Mouse (Mus musculus) hindbrain, postnatal 0 days (tissue): Measurements from ENCODE around the gene Hoxb3. TPM values are rescaled to one million over a fixed set of nuclear protein-coding genes. Genes with fewer than 3 reads are reported as not detected.

Experiments
- ATAC-seq: fragments of 200-750 bp; cut with Nextera tagmentation; 2 replicates; pipeline ENCODE4 v1.8.0; 2017; ENCODE audit warnings: mild to moderate bottlenecking, moderate TSS enrichment, moderate library complexity
- DNase-seq: peaks from one replicate; pipeline ENCODE4 v3.0.0-alpha.2; 2015; ENCODE audit warnings: low spot score
- H3K27ac ChIP-seq: fragments of 300-500 bp; sonication (generic); 2 replicates; pipeline ENCODE4 v1.5.1; 2014; ENCODE audit warnings: mild to moderate bottlenecking
- H3K27me3 ChIP-seq: fragments of 300-500 bp; sonication (generic); 2 replicates; pipeline ENCODE4 v1.6.1; 2014; ENCODE audit warnings: low read length, mixed read lengths; ENCODE audit not compliant: insufficient read depth
- H3K36me3 ChIP-seq: fragments of 300-500 bp; sonication (generic); 2 replicates; pipeline ENCODE4 v1.6.1; 2014; ENCODE audit warnings: low read length, mixed read lengths; ENCODE audit not compliant: insufficient read depth
- H3K4me1 ChIP-seq: fragments of 300-500 bp; sonication (generic); 2 replicates; pipeline ENCODE4 v1.6.1; 2014; ENCODE audit warnings: antibody characterized with exemption, low read length, mixed read lengths; ENCODE audit not compliant: insufficient read depth
- H3K4me2 ChIP-seq: fragments of 300-500 bp; sonication (generic); 2 replicates; pipeline ENCODE4 v1.6.1; 2014; ENCODE audit warnings: low read depth, mild to moderate bottlenecking, low read length, moderate library complexity, mixed read lengths
- H3K4me3 ChIP-seq: fragments of 300-500 bp; sonication (generic); 2 replicates; pipeline ENCODE4 v1.5.1; 2014; ENCODE audit warnings: low read length
- H3K9ac ChIP-seq: fragments of 300-500 bp; sonication (generic); replicated peaks from 2 replicates; pipeline ENCODE4 v1.6.1; 2014; ENCODE audit warnings: mild to moderate bottlenecking, low read length, moderate library complexity, mixed read lengths
- H3K9me3 ChIP-seq: fragments of 300-500 bp; sonication (generic); 2 replicates; pipeline ENCODE4 v1.6.1; 2016; ENCODE audit warnings: low read length, mixed read lengths
- CTCF ChIP-seq: IDR thresholded peaks from 2 replicates; pipeline ENCODE4 v1.5.1; 2016; ENCODE audit warnings: antibody characterized with exemption, control low read depth, low read depth
- WGBS: fragments of 180-500 bp; shearing (Covaris S2); extraction: QIAGEN DNeasy Blood & Tissue Kit; methylation state at CpG from one replicate; pipeline ENCODE4 v1.1.7; 2014; 5-methylcytosine and 5-hydroxymethylcytosine counted together
- polyA plus RNA-seq: library from polyadenylated mRNA; unstranded; fragments of >200 nt; fragmentation: Nextera tagmentation; extraction: Ambion mirVana; gene quantifications from 2 replicates; pipeline ENCODE4 v1.2.1, GENCODE M21; 2015
- total RNA-seq: library from RNA; depleted of rRNA; stranded (reverse); fragments of >200 nt; gene quantifications from 2 replicates; pipeline ENCODE4 v1.2.3, GENCODE M21; 2014

The Hoxb3 gene
- total and polyA plus RNA-seq, 2 experiments from 2014 or later = 8.1 to 42.2 TPM

DNA sequence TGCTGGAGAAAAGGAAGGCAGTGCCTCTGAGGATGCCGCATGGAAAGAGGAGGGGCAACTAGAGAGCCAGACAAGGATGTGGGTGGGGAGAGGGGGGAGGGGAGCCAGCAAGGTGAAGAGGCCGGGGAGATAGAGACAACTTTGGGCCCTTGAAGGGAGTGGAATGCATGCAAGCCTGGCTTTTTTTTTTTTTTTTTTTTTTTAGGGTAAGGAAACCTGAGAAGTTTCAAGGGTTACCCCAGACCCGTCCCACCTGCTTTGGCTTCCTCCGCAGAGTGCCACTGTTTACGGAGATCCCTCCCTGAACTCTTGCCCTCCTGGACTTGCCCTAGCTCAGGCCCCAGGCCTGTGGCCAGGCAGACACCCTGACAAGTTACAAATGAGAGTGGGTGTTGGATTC is 40.7 kb downstream of the Hoxb3 start:
- Histone ChIP-seq H3K27me3 (peaks cover 68% of the 10 kb centered on the region), H3K27ac (no peak overlapping the region), H3K4me3 (no peak overlapping the region), H3K9ac (no peak overlapping the region), H3K9me3 (no peaks in the 10 kb centered on the region), H3K36me3 (no peaks in the 10 kb centered on the region), H3K4me2 (no peak overlapping the region), H3K4me1 (no peaks in the 10 kb centered on the region)
- ATAC-seq (no peak), DNase-seq (no peak)
- no peak for TF ChIP-seq CTCF
- 9% methylated on average over 5 of the region's 5 CpGs for WGBS

DNA sequence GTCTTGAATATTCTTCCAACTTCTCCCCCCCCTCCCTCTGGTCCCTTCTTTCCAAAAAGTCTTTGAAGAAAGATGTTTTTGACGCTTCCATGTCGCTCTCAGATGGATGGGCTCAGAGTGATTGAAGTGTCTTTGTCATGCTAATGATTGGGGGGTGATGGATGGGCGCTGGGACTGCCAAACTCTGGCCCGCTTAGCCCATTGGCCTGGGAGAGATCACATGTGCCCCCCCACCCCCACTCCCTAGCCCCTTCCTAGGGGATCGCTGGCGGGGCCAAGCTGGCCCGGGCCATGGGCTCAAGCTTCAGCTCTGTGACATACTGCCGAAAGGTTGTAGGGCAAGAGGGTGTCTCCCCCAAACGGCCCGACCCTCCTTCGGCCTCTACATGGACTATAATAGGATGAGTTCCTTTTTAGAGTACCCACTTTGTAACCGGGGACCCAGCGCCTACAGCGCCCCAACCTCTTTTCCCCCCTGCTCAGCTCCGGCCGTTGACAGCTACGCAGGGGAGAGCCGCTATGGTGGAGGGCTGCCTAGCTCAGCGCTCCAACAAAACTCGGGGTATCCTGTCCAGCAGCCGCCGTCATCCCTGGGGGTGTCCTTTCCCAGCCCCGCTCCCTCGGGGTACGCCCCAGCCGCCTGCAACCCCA is 42.4 kb downstream of the Hoxb3 start, which contains the start of gene Hoxb1:
Gene Hoxb1, plus strand, starts transcription at position 312 of the 651 bp plus-strand sequence.
- Histone ChIP-seq H3K27ac (no peak within 1 kb of the TSS), H3K4me1 (no peaks in the 10 kb centered on the region), H3K9me3 (no peaks in the 10 kb centered on the region), H3K4me3 (peak within 1 kb of the TSS; percentile 5; the same call in 1 of the 2 replicates), H3K9ac (no peak within 1 kb of the TSS), H3K36me3 (no peaks in the 10 kb centered on the region), H3K4me2 (peak within 1 kb of the TSS; percentile 26), H3K27me3 (peaks cover 66% of the 10 kb centered on the region)
- 4% methylated on average over 24 of the region's 26 CpGs for WGBS
- ATAC-seq = peak; percentile 32; the same call in 1 of the 2 replicates
- TF ChIP-seq CTCF = no peak
- no peak for DNase-seq

DNA sequence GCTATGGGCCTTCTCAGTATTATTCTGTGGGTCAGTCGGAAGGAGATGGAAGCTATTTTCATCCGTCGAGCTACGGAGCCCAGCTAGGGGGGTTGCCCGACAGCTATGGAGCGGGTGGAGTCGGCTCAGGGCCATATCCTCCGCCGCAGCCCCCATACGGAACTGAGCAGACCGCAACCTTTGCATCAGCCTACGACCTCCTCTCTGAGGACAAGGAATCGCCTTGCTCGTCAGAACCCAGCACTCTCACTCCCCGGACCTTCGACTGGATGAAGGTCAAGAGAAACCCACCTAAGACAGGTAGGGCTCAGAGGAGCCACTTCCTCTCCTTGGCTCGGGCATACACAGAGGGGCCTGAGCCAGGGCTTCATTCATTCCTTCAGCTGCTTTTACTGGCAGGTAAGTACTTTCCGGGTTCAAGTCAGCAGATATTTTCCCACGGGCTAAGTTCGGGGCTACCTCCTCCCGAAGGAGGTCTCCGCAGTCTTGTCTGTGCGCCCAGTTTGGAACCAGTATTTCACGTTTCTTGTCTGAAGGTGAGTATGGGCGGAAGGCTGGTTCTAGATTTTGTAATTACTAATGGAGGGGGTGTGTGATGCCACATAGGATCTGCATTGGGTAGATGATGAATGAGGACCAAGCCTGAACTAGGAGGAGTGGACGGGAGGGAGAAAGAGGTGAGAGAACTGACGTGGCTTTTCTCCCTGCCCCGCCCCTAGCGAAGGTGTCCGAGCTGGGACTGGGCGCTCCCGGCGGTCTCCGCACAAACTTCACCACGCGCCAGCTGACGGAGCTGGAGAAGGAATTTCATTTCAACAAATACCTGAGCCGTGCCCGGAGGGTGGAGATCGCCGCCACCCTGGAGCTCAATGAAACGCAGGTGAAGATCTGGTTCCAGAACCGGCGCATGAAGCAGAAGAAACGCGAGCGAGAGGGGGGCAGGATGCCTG is 43.2 kb downstream of the Hoxb3 start:
- ATAC-seq = no peak
- H3K4me2 ChIP-seq = peak overlapping the region; percentile 26
- DNase-seq = no peak
- WGBS = 4% methylated on average over 47 of the region's 47 CpGs
- H3K9me3 ChIP-seq = no peaks in the 10 kb centered on the region
- H3K4me1 ChIP-seq = no peaks in the 10 kb centered on the region
- no peak overlapping the region for H3K9ac ChIP-seq
- H3K36me3 ChIP-seq = no peaks in the 10 kb centered on the region
- H3K4me3 ChIP-seq = peak overlapping the region; percentile 5; the same call in 1 of the 2 replicates
- TF ChIP-seq CTCF = no peak
- peaks cover 68% of the 10 kb centered on the region for H3K27me3 ChIP-seq
- no peak overlapping the region for H3K27ac ChIP-seq

DNA sequence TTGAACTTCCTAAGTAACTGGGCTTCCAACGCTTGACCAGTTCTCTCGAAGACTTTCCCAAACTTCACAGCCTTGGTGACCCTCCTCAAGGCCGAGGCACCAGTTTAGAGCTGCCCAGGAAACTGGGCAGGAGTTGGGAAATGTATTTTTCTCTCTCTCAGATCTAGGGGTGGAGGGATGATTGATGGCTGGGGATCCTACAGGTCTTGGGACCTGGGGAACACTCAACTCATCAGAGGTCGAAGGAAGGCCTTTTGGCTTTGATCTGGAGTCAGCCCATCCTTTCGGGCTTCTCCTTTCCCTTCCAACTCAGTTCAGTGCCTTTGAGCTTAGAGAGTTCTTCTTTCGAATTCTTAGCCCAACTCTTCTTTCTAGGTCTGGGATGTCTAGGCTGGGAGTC is 44.0 kb downstream of the Hoxb3 start:
- H3K36me3 ChIP-seq = no peaks in the 10 kb centered on the region
- H3K27me3 ChIP-seq = peaks cover 68% of the 10 kb centered on the region
- no peak overlapping the region for H3K9ac ChIP-seq
- no peak overlapping the region for H3K4me3 ChIP-seq
- TF ChIP-seq CTCF = no peak
- no peaks in the 10 kb centered on the region for H3K4me1 ChIP-seq
- H3K4me2 ChIP-seq = no peak overlapping the region
- WGBS = 21% methylated on average over 6 of the region's 6 CpGs
- ATAC-seq (no peak), DNase-seq (no peak)
- H3K27ac ChIP-seq = no peak overlapping the region
- no peaks in the 10 kb centered on the region for H3K9me3 ChIP-seq

DNA sequence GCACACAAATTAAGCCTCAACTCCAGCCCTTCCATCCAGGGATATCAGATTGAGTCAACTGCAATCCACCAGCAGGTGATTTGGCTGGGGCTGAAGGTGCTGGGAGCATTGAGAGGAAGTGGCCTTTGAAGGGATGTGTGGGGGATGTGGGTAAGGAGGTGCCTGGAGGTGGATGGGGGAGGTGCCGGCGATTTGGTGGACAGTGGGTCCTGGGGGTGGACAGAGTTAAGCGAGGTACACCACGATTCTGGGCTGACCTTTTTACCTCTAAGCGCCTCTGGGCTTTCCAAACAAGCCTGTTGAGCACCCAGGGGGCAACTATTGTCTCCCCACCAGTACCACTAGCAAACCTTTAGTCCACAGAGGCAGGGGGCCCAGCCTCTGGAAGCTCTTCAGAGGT is 45.6 kb downstream of the Hoxb3 start:
- WGBS = 14% methylated on average over 5 of the region's 5 CpGs

DNA sequence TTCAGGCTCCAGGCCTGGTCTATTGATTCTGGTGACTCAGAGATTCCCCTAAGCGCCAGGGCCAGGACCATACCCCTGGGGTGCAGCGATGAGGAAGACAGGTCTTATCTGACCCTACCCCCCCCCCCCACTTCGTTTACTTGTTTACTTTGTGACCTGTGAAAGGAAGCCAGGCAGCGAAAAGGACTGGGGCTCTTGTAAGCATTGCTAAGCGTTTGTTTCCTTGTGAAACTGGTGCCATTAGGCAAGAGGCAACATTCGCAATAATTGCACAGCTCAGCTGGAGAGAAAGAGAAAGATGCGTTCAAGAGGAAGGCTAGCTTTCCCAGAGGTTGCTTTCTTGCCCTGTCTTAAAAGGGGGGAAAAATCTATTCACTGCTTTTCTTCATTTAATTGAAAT is 46.0 kb downstream of the Hoxb3 start:
- no peaks in the 10 kb centered on the region for H3K36me3 ChIP-seq
- H3K9ac ChIP-seq = no peak overlapping the region
- no peak overlapping the region for H3K27ac ChIP-seq
- H3K4me3 ChIP-seq = no peak overlapping the region
- no peaks in the 10 kb centered on the region for H3K9me3 ChIP-seq
- DNase-seq (no peak), ATAC-seq (no peak)
- WGBS = 18% methylated on average over 7 of the region's 7 CpGs
- H3K4me2 ChIP-seq = no peak overlapping the region
- no peak for TF ChIP-seq CTCF
- H3K4me1 ChIP-seq = no peaks in the 10 kb centered on the region
- H3K27me3 ChIP-seq = peaks cover 69% of the 10 kb centered on the region

More for the DNA sequence above, 45.6 kb downstream of the Hoxb3 start:
- peaks cover 69% of the 10 kb centered on the region for H3K27me3 ChIP-seq
- H3K4me3 ChIP-seq = no peak overlapping the region
- ATAC-seq (no peak), DNase-seq (no peak)
- H3K9ac ChIP-seq = no peak overlapping the region
- H3K9me3 ChIP-seq = no peaks in the 10 kb centered on the region
- no peaks in the 10 kb centered on the region for H3K4me1 ChIP-seq
- no peak overlapping the region for H3K27ac ChIP-seq
- H3K4me2 ChIP-seq = no peak overlapping the region
- no peak for TF ChIP-seq CTCF
- H3K36me3 ChIP-seq = no peaks in the 10 kb centered on the region

DNA sequence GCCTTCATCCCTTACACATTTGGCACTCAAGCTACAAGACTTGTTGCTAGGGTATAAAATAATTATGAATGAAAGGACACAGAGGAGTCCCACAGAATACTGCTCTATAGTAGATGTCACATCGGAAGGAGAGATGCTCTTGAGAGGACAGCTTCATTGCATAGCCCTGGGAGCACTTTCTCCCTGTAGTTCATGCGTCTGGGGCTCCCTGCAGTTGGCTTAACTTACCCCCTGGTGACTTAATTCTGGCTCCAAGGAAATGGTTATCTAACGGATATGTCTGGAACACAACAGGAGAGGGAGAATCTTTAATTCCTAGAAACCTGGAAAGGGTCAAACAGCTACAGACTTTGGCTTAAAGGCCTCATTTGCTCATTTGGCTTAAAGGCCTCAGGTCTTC is 48.6 kb downstream of the Hoxb3 start:
- no peak for TF ChIP-seq CTCF
- 22% methylated on average over 3 of the region's 3 CpGs for WGBS
- DNase-seq = no peak
- Histone ChIP-seq H3K9me3 (no peaks in the 10 kb centered on the region), H3K4me1 (no peaks in the 10 kb centered on the region), H3K36me3 (no peaks in the 10 kb centered on the region), H3K27ac (no peak overlapping the region), H3K4me2 (no peak overlapping the region), H3K4me3 (no peak overlapping the region), H3K9ac (no peak overlapping the region), H3K27me3 (peaks cover 73% of the 10 kb centered on the region)
- no peak for ATAC-seq
